Mouse (Mus musculus): ENCODE data around the gene Olfr576. TPM values are rescaled to one million over a fixed set of nuclear protein-coding genes. Genes with fewer than 3 reads are reported as not detected.

Gene Olfr576
- polyA plus RNA-seq, 1 experiment, result not detected

DNA sequence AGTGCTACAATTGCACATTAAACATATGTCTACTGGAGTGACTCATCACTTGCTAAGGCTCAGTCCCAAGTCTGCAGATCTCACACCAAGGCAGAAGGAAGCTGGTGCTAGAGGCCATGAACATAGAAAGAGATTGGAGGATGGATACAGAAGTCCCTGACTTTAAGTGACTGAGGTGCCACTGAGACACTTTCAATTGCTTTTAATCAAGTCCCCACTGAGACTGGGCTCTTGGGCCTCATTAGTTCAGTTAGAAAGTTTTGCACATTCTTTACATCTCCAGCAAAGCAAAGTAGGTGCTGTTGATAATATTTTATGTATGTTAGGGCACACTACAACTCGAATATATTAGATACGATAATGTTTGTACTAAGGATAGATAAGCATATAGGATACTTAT is 13.4 kb downstream of the Olfr576 start, which contains the start of gene Olfr577:
Olfr577 (minus strand) TSS at position 101 of the 400 bp plus-strand sequence.
- 78% methylated on average over 2 of the region's 2 CpGs for WGBS
- Histone ChIP-seq H3K27me3 (ENCODE audit: control insufficient read depth, insufficient read depth, low read length) (no peaks in the 10 kb centered on the region), H3K4me3 (ENCODE audit: low read depth, low read length) (no peak within 1 kb of the TSS), H3K27ac (ENCODE audit: insufficient read depth, low read depth, low read length) (no peak within 1 kb of the TSS), H3K36me3 (ENCODE audit: control insufficient read depth, insufficient read depth, low read length) (no peaks in the 10 kb centered on the region), H3K4me1 (ENCODE audit: control insufficient read depth, insufficient read depth, insufficient read length, low read length) (no peaks in the 10 kb centered on the region)
- TF ChIP-seq POLR2A (IDR thresholded peaks at IDR 0.05; ENCODE audit: low read depth, low read length), result no peak

DNA sequence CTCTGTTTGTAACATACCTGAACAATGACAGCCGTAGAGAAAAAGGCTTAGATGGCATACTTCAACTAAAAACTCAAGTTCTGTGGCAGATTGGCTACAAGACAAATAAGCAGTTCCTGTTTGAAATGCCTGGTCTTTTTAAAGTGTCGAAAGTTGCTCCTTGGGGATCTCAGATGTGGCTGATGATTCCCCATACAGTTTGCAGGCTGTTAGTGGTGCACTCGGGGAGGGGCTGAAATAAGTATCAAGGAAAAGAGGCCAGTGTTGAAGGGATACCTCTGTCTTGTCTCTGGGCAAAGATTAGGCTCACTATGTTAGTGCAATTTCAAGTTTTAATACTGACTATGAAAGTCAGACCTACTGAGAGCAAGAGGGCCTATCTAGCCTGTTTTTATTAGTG is 26.8 kb downstream of the Olfr576 start, which contains the start of gene Olfr578:
Olfr578 (minus strand) TSS at position 101 of the 400 bp plus-strand sequence.
- Histone ChIP-seq H3K27me3 (ENCODE audit: control insufficient read depth, insufficient read depth, low read length) (no peaks in the 10 kb centered on the region), H3K4me3 (ENCODE audit: low read depth, low read length) (no peak within 1 kb of the TSS), H3K27ac (ENCODE audit: insufficient read depth, low read depth, low read length) (no peak within 1 kb of the TSS), H3K36me3 (ENCODE audit: control insufficient read depth, insufficient read depth, low read length) (no peaks in the 10 kb centered on the region), H3K4me1 (ENCODE audit: control insufficient read depth, insufficient read depth, insufficient read length, low read length) (no peaks in the 10 kb centered on the region)
- WGBS, result 58% methylated on average over 3 of the region's 3 CpGs
- TF ChIP-seq POLR2A (IDR thresholded peaks at IDR 0.05; ENCODE audit: low read depth, low read length) (no peak), CTCF (IDR thresholded peaks at IDR 0.05; ENCODE audit: extremely low read depth, insufficient read length, insufficient replicate concordance, low read depth, low read length) (no peak)

Other genes starting within 250 kb of the Olfr576 start
- not detected in 2 replicates for gene Olfr33, start 243.6 kb upstream of the Olfr576 start, polyA plus RNA-seq (2012; rRNA removed)
- gene Olfr559, start 235.2 kb upstream of the Olfr576 start, polyA plus RNA-seq (2012; rRNA removed), result not detected in 2 replicates
- not detected in 2 replicates for gene Olfr560, start 203.3 kb upstream of the Olfr576 start, polyA plus RNA-seq (2012; rRNA removed)
- 0.55 and 0.71 TPM in 2 replicates for gene Olfr78, start 203.2 kb upstream of the Olfr576 start, polyA plus RNA-seq (2012; rRNA removed)
- gene Olfr561, start 191.4 kb upstream of the Olfr576 start, polyA plus RNA-seq (2012; rRNA removed), result not detected in 2 replicates
- gene Olfr564, start 159.2 kb upstream of the Olfr576 start, polyA plus RNA-seq (2012; rRNA removed), result not detected in 2 replicates
- gene Olfr566, start 103.9 kb upstream of the Olfr576 start, polyA plus RNA-seq (2012; rRNA removed), result not detected in 2 replicates
- gene Olfr568, start 85.5 kb upstream of the Olfr576 start, polyA plus RNA-seq (2012; rRNA removed), result not detected in 2 replicates
- gene Olfr569, start 71.8 kb upstream of the Olfr576 start, polyA plus RNA-seq (2012; rRNA removed), result not detected in 2 replicates
- gene Olfr570, start 68.1 kb upstream of the Olfr576 start, polyA plus RNA-seq (2012; rRNA removed), result not detected in 2 replicates
- not detected in 2 replicates for gene Olfr571, start 45.1 kb upstream of the Olfr576 start, polyA plus RNA-seq (2012; rRNA removed)
- not detected in 2 replicates for gene Olfr572, start 38.3 kb upstream of the Olfr576 start, polyA plus RNA-seq (2012; rRNA removed)
- not detected in 2 replicates for gene Olfr573-ps1, start 20.1 kb upstream of the Olfr576 start, polyA plus RNA-seq (2012; rRNA removed)
- gene Olfr574, start 14.2 kb upstream of the Olfr576 start, polyA plus RNA-seq (2012; rRNA removed), result not detected in 2 replicates
- not detected in 2 replicates for gene Olfr575, start 3.9 kb upstream of the Olfr576 start, polyA plus RNA-seq (2012; rRNA removed)
- gene Olfr577, start 13.3 kb downstream of the Olfr576 start, polyA plus RNA-seq (2012; rRNA removed), result not detected in 2 replicates
- not detected in 2 replicates for gene Olfr578, start 26.7 kb downstream of the Olfr576 start, polyA plus RNA-seq (2012; rRNA removed)
- not detected in 2 replicates for gene Olfr582, start 75.4 kb downstream of the Olfr576 start, polyA plus RNA-seq (2012; rRNA removed)
- gene Olfr583, start 88.6 kb downstream of the Olfr576 start, polyA plus RNA-seq (2012; rRNA removed), result not detected in 2 replicates
- not detected in 2 replicates for gene Olfr584, start 119.2 kb downstream of the Olfr576 start, polyA plus RNA-seq (2012; rRNA removed)
- gene Olfr585, start 135.1 kb downstream of the Olfr576 start, polyA plus RNA-seq (2012; rRNA removed), result not detected in 2 replicates
- gene Olfr586, start 163.0 kb downstream of the Olfr576 start, polyA plus RNA-seq (2012; rRNA removed), result not detected in 2 replicates
- not detected in 2 replicates for gene Olfr588-ps1, start 178.2 kb downstream of the Olfr576 start, polyA plus RNA-seq (2012; rRNA removed)
- gene Olfr589, start 193.7 kb downstream of the Olfr576 start, polyA plus RNA-seq (2012; rRNA removed), result not detected in 2 replicates
- not detected in 2 replicates for gene Olfr591, start 215.7 kb downstream of the Olfr576 start, polyA plus RNA-seq (2012; rRNA removed)
- gene Olfr592, start 222.1 kb downstream of the Olfr576 start, polyA plus RNA-seq (2012; rRNA removed), result not detected in 2 replicates
- gene Olfr593, start 249.2 kb downstream of the Olfr576 start, polyA plus RNA-seq (2012; rRNA removed), result not detected in 2 replicates